Mouse (Mus musculus): Measurements from ENCODE around the gene Crybb3.

- TF ChIP-seq CTCF (IDR thresholded peaks at IDR 0.05; ENCODE audit: low read depth): no peak
- no peak; the same call in 1 of the 2 replicates for TF ChIP-seq EP300 (IDR thresholded peaks at IDR 0.05; ENCODE audit: low read depth)
Observed at GRCm38 (mm10) chr5:113119291-113119690, 37.9 kb upstream of the Crybb3 start.

Data from liver, postnatal 0 days (tissue).